Mouse (Mus musculus) heart, adult 2 months (tissue): ENCODE results near the gene Egfr. TPM values are rescaled to one million over a fixed set of nuclear protein-coding genes. Genes with fewer than 3 reads are reported as not detected.
A peak's percentile ranks its signal among the peaks of the same experiment; 100 is the strongest.

ENCODE experiments used
- DNase-seq, 2 experiments: peaks; one replicate each; pipeline ENCODE4 v3.0.0; 2021
- H3K27ac ChIP-seq: fragments of 200-600 bp; 2 replicates; pipeline ENCODE4 v1.8.1; 2022
- H3K27me3 ChIP-seq: fragments of 200-500 bp; 2 replicates; pipeline ENCODE4 v1.6.1; 2012; ENCODE audit warnings: mild to moderate bottlenecking, low read length, inconsistent platforms, mixed read lengths; ENCODE audit not compliant: control insufficient read depth, insufficient read depth
- H3K36me3 ChIP-seq: fragments of 200-500 bp; 2 replicates; pipeline ENCODE4 v1.6.1; 2012; ENCODE audit warnings: low read length, inconsistent platforms; ENCODE audit not compliant: control insufficient read depth, insufficient read depth
- H3K4me1 ChIP-seq: fragments of 200-500 bp; 2 replicates; pipeline ENCODE4 v1.6.1; 2011; ENCODE audit warnings: low read length; ENCODE audit not compliant: control insufficient read depth, insufficient read depth
- H3K4me3 ChIP-seq: fragments of 200-600 bp; 2 replicates; pipeline ENCODE4 v1.8.1; 2022
- H3K79me2 ChIP-seq: fragments of 200-500 bp; replicated peaks from 2 replicates; pipeline ENCODE4 v1.6.1; 2012; ENCODE audit warnings: mild to moderate bottlenecking, inconsistent platforms, low read length, moderate library complexity, mixed read lengths; ENCODE audit not compliant: control insufficient read depth, insufficient read depth
- H3K9ac ChIP-seq: fragments of 200-500 bp; 2 replicates; pipeline ENCODE4 v1.6.1; 2012; ENCODE audit warnings: low read depth, mild to moderate bottlenecking, control low read depth, inconsistent platforms, low read length, mixed read lengths
- CTCF ChIP-seq: fragments of 200-600 bp; IDR thresholded peaks from 2 replicates; pipeline ENCODE4 v1.8.1; 2022; ENCODE audit warnings: antibody characterized with exemption, mild to moderate bottlenecking, moderate library complexity
- EP300 ChIP-seq: fragments of 200-500 bp; IDR thresholded peaks from 2 replicates; pipeline ENCODE4 v1.6.1; 2011; ENCODE audit warnings: low read depth, low read length, control low read depth; ENCODE audit not compliant: insufficient read depth
- POLR2A ChIP-seq: fragments of 200-500 bp; IDR thresholded peaks from 2 replicates; pipeline ENCODE4 v1.6.1; 2011; ENCODE audit warnings: mild to moderate bottlenecking, low read depth, low read length, control low read depth; ENCODE audit not compliant: insufficient read depth
- WGBS: fragments of 180-500 bp; shearing (Covaris S2); methylation state at CpG from one replicate; pipeline ENCODE4 v1.1.7; 2018; 5-methylcytosine and 5-hydroxymethylcytosine counted together
- intact Hi-C: fragments of 180-260 bp; cut with DNase I; formaldehyde crosslinking; loops from one replicate; pipeline ENCODE4 v1.15.1; 2025
- polyA plus RNA-seq: library from polyadenylated mRNA; depleted of rRNA; stranded (reverse); fragments of >200 nt; gene quantifications from 2 replicates; pipeline ENCODE4 v1.2.3, GENCODE M21; 2012
- total RNA-seq, 2 experiments: library from RNA; stranded (reverse); gene quantifications; 2 replicates each; pipeline ENCODE4 v1.2.3; 2021

Egfr gene
- total and polyA plus RNA-seq, 3 experiments: 4.4 to 10.5 (median 4.9) TPM

DNA sequence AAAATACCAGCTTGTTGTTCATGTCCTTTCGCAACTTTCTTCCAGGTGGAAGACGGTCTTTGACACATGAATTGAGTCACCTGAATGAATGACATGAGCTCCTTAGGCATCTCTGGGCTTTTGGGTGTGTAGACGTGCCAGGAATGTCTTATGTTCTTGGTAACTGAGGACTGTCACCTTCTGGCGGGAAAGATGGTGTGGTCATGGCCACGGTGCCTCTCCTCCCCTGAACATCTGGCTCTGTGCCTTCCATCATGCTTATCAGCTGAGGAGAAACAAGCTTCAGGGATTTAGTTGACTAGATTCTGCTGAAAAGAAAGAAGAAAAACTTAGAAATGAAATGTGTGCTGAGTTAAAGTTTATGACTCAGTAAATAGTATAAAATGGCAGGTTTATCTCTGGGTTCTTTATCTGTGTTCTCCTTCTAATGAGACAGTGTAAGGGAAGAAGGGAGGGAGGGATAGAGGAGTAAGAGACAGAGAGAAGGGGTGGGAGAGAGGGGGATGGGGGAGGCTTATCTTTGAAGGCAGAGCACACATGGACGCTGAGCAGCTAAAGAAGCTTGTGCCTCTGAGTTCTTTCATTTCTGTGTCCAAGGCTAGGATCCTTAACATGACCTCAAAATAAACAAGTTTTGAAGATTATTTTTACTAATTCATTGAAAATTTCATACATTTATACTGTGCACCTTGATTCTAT lies 65.5 kb downstream of the Egfr start:
- intact Hi-C loops: no loop called here

DNA sequence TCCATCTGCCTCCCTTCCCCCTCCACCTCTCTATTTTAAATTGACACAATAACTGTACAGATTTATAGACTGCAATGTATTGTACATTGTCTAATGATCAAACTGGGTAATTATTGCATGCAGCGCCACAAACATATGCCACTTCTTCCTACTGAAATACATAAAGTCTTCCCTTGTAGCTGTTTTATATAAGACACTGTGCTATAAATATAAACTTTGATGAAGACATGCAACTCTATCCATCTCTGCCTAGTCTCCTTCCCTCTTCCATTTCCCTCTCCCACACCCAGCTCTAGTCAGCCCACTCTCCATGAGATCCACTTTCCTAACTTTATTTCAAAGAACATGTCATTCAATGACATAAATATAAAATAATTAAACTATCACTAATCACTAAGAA lies 67.4 kb downstream of the Egfr start:
- Histone ChIP-seq H3K4me1 (peaks cover 7% of the 10 kb centered on the region), H3K9ac (no peak overlapping the region), H3K27ac (no peak overlapping the region), H3K4me3 (no peak overlapping the region), H3K27me3 (no peaks in the 10 kb centered on the region), H3K36me3 (no peaks in the 10 kb centered on the region), H3K79me2 (no peaks in the 10 kb centered on the region)
- 95% methylated on average over 1 of the region's 1 CpGs for WGBS
- intact Hi-C loops: no loop called here
- no peak for DNase-seq
- TF ChIP-seq EP300 (no peak), POLR2A (no peak)

More for the DNA sequence above, 65.5 kb downstream of the Egfr start:
- no peaks in the 10 kb centered on the region for H3K36me3 ChIP-seq
- H3K9ac ChIP-seq: no peak overlapping the region
- H3K4me3 ChIP-seq: no peak overlapping the region
- peak overlapping the region; percentile 50 for H3K27ac ChIP-seq
- WGBS: 55% methylated on average over 6 of the region's 6 CpGs
- no peaks in the 10 kb centered on the region for H3K79me2 ChIP-seq
- H3K4me1 ChIP-seq: peaks cover 7% of the 10 kb centered on the region
- no peak for DNase-seq
- no peaks in the 10 kb centered on the region for H3K27me3 ChIP-seq
- no peak for TF ChIP-seq CTCF

DNA sequence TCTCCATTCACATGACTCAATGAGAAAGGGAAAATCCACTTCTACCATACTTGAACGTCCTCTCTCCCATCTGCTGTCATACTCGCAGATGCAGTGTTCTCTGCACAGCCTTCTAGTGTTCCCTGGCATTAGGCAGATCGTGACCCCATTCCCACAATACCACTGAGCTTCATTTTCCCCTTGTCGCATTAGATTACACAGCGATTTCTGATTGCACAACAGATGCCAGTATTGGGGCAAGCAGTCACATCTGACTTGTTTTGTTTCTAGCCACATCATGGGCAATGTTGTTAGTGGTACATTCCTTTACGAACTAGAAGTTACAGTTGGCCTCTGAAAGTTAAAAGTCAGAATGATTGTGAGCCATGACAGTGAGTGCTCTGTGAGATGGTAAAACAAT lies 68.1 kb downstream of the Egfr start:
- 82% methylated on average over 6 of the region's 6 CpGs for WGBS
- Histone ChIP-seq H3K27ac (no peak overlapping the region), H3K79me2 (no peaks in the 10 kb centered on the region), H3K36me3 (no peaks in the 10 kb centered on the region), H3K9ac (no peak overlapping the region), H3K4me1 (peaks cover 7% of the 10 kb centered on the region), H3K4me3 (no peak overlapping the region), H3K27me3 (no peaks in the 10 kb centered on the region)
- intact Hi-C loops: no loop called here
- DNase-seq: no peak
- TF ChIP-seq EP300 (no peak), POLR2A (no peak), CTCF (no peak)

DNA sequence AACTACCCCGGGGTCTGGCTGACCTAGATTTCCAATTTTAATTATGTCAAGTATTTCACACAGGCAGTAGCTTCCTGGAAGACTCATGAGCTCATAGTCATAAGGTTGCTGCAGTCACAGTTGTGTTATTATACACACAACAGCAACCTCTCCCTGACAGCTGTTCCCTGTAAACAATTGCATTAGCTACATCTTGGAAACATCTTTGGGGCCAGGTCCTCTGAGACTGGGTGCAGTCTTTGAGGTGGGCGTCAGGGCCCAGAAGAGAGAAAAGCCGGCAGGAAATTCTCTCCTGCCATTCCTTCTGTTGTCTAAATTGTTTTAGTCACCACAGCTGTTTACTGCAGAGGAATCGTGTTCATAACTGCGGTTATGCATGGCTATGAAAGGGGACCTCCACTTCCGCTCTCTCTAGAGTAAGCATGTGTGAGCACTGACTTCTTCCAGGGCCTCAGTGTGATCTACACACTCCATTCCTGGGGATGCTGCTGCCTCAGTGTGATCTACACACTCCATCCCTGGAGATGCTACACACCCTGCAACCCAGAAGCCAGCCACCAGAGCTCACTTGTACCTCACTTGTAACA lies 69.8 kb downstream of the Egfr start:
- DNase-seq: peak; percentile 34 to 39
- no peaks in the 10 kb centered on the region for H3K36me3 ChIP-seq
- H3K4me1 ChIP-seq: peaks cover 5% of the 10 kb centered on the region
- 78% methylated on average over 6 of the region's 6 CpGs for WGBS
- H3K9ac ChIP-seq: no peak overlapping the region
- H3K27ac ChIP-seq: no peak overlapping the region
- no peaks in the 10 kb centered on the region for H3K27me3 ChIP-seq
- TF ChIP-seq POLR2A (no peak), CTCF (no peak), EP300 (no peak)
- intact Hi-C loops: no loop called here
- no peaks in the 10 kb centered on the region for H3K79me2 ChIP-seq
- no peak overlapping the region for H3K4me3 ChIP-seq

DNA sequence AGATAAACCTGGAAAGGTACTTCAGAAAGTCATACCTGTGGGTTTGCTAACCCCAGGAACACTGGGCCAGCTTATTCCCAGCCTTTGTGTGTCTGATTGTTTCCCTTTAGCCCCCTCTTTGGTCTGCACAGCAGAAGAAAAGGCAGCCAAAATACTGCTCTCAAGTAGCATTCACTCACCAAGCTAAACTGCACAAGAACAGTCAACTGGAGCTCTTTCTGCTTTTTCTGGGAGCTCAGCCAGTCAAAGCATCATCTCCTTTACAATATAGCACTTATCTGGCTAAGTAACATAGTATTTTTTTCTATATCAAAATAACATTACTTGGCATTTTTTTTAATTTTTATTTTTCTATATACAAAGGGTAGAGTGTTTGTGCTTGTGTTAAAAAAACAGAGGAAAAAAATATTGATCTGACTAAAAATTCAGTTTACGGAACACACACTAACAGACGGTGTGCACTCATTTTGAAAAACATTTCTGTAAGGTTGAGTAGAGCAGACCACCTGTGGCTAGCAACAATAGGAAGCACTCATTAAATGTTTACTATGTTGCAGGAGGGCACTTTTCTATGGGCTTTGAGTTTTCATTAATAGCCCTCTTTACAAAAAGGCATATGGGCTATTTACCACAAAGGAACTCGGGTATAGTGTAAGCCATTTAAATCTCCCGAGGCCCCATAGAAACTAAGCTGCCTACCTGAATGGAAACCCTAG lies 72.0 kb downstream of the Egfr start:
- no peaks in the 10 kb centered on the region for H3K36me3 ChIP-seq
- H3K9ac ChIP-seq: no peak overlapping the region
- no peak overlapping the region for H3K4me3 ChIP-seq
- intact Hi-C loops: no loop called here
- no peaks in the 10 kb centered on the region for H3K79me2 ChIP-seq
- WGBS: 80% methylated on average over 4 of the region's 4 CpGs
- TF ChIP-seq CTCF (no peak), POLR2A (no peak), EP300 (no peak)
- H3K27ac ChIP-seq: no peak overlapping the region
- DNase-seq: no peak
- H3K4me1 ChIP-seq: no peaks in the 10 kb centered on the region; the same call in 1 of the 2 replicates
- H3K27me3 ChIP-seq: no peaks in the 10 kb centered on the region

DNA sequence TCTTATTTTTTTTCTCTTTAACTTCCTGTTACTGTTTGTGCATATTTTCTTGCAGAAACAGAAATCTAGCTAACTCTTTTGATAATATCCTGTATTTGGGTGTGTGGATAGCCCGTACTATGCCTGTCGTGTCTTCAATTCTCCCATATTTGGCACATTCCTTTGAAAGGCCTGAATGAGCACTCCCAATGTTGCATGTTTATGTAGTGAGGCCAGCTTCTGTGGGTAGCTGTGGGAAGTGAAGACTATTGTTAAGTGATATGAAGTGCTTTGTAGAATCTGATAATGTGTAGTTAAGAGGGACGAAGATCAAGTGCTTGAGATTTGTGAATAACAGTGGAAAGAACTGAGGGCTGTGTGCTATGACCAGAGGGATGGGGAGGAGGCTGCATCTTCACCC lies 77.5 kb downstream of the Egfr start:
- H3K4me1 ChIP-seq: 0 out of 2 replicates have a peak, but pooled peaks cover 1% of the 10 kb centered on the region
- no peak for TF ChIP-seq EP300
- TF ChIP-seq CTCF: no peak
- no peak for TF ChIP-seq POLR2A
- intact Hi-C loops: no loop called here
- H3K9ac ChIP-seq: no peak overlapping the region
- no peak overlapping the region for H3K4me3 ChIP-seq
- H3K27ac ChIP-seq: no peak overlapping the region
- DNase-seq: no peak
- no peaks in the 10 kb centered on the region for H3K27me3 ChIP-seq
- no peaks in the 10 kb centered on the region for H3K79me2 ChIP-seq
- 55% methylated on average over 3 of the region's 3 CpGs for WGBS
- H3K36me3 ChIP-seq: no peaks in the 10 kb centered on the region
